Mouse (Mus musculus) CH12.LX (cell line): ENCODE measurements around the gene Arih1.

Experiments used
- POLR2A ChIP-seq: IDR thresholded peaks from 2 replicates; pipeline ENCODE4 v1.6.1; 2011; ENCODE audit warnings: low read depth, mild to moderate bottlenecking, improper control_type of control experiment, low read length
- USF1 ChIP-seq: IDR thresholded peaks from 2 replicates; pipeline ENCODE4 v1.6.1; 2014; ENCODE audit warnings: low read depth, mild to moderate bottlenecking, inconsistent platforms, low read length, improper control_type of control experiment
- USF2 ChIP-seq: conservative IDR thresholded peaks from 2 replicates; pipeline ENCODE4 v1.6.1; 2011; ENCODE audit warnings: low read depth, low read length, improper control_type of control experiment

DNA sequence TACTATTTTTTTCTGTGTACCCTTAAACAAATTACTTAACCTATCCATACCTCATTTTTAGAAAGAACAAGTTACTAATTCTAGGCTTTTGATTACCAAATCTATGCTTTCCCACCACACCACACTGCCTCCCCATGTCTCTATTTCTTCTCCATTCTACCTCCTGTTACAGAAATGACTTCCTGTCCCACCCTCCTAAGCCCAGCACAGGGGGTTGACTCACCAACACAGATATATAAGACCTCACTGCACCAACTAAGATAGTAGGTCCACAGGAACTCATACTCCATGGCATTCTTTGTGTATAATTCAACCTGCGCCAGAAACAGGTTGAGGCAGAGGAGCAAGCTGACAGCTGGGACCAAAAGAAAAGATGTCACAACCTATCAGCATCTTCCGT is 33.0 kb upstream of the Arih1 start:
- TF ChIP-seq USF2 (no peak), POLR2A (no peak), USF1 (no peak)
